Mouse (Mus musculus) erythroid progenitor cell, adult 5-6 weeks (primary cell): ENCODE measurements around the gene Egr2. TPM values are rescaled to one million over a fixed set of nuclear protein-coding genes. Genes with fewer than 3 reads are reported as not detected.

ENCODE experiments used
- ATAC-seq: replicated peaks from 2 replicates; pipeline ENCODE4 v1.8.0; 2016; ENCODE audit warnings: moderate number of reproducible peaks, mild to moderate bottlenecking, moderate TSS enrichment, inconsistent platforms; ENCODE audit not compliant: poor library complexity, low FRiP score, severe bottlenecking
- total RNA-seq, 2 experiments: library from RNA; stranded (forward) in 1 of 2; stranded (reverse) in 1 of 2; fragments of 150-400 nt in 1 of 2; fragments of 186-747, 209-891 nt in 1 of 2; gene quantifications; 2 replicates each; pipeline versions ENCODE4 v1.2.3 to v1.2.4; 2015 to 2017; ENCODE audit warnings: low replicate concordance in 2 of 2

Egr2 gene
- total RNA-seq (2015; ENCODE audit: low replicate concordance) (not detected in 2 replicates), total RNA-seq (2017; ENCODE audit: low replicate concordance) (1.4 and 4.7 TPM in 2 replicates)

GRCm38 (mm10) chr10:67535256-67535655 is at the start of gene Egr2:
TSS of gene Egr2 (plus strand) at chr10:67535475.
- no peak for ATAC-seq

- ATAC-seq, result no peak
Measured at GRCm38 (mm10) chr10:67487496-67487895, 47.8 kb upstream of the Egr2 start.

GRCm38 (mm10) chr10:67489836-67490235 is 45.4 kb upstream of the Egr2 start:
- no peak for ATAC-seq

DNA sequence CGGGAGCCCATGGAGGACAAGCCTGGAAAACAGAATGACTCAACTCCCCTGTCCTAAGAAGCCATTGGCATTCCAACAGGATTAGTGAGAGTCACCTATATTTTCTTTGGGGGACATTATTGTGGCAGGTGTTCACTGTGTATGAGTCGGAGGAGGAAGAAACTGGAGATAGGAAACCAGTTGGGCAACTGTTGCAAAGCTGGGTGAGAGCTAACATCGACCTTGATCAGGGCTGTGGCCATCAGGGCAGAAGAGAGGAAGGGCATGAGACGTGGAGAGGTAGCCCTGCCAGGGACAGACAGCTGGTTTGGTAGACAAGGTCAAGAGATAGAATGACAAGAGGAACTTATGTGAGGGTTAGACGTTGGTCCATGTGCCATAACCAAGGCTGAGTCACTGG is 44.6 kb upstream of the Egr2 start:
- no peak for ATAC-seq

DNA sequence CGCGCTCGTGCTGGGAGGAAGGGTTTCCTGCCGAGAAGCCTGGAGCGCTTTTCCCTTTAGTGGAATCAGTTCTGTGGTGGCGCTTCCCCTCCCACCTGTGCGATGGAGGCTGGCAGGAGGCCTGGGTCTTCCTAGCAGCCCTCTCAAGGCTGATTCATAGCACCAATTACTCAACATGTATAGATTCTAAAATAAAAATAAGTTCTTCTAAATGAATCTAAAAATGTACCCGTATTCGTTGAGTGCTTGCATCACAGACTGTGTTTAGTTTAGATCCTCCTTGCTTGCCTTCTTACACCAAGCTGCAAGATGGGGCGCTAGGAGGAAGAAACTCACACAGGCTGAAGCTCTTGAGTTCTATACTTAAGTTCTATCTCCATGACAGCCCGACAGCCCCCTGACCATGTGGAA is 43.1 kb upstream of the Egr2 start:
- ATAC-seq, result no peak

DNA sequence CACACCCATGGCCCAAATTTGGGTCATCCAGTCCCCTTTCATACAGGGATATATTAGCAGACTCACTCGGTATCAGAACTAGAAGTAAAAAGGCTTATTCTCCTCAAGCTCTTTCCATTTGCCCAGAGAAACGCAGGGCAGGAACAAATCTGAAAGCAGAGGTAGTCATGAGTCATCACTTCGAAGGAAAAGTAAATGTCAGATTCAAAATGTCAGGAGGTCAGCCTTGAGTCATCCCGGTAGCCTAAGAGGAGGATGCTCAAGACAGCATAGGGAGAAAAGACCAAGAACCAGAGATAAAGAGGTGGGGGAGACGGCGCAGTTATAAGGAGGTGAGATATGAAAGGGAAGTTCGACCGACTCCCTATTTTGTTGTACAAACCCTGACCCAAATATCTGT is 41.7 kb upstream of the Egr2 start:
- ATAC-seq, result no peak

- no peak for ATAC-seq
Measured at GRCm38 (mm10) chr10:67497144-67497892, 38.0 kb upstream of the Egr2 start.

DNA sequence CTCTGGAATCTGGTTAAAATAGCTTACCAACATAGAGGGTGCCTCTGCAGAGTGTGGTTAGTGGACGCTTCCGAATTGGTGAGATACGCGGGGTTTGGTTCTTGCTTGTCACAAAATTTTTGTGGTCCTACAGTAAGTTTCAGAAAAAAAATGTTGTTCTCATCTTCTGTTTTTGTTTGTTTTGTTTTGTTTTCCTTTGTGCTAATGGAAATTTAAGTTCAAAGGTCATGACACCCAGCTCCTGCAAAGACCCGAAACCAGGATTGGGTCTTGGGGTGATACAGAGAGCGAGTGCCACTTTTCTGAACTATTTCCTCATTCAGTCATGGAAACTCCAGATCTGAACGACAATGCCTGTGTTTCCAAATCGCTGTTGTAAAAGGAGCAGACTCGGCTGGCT is 37.3 kb upstream of the Egr2 start:
- no peak for ATAC-seq

DNA sequence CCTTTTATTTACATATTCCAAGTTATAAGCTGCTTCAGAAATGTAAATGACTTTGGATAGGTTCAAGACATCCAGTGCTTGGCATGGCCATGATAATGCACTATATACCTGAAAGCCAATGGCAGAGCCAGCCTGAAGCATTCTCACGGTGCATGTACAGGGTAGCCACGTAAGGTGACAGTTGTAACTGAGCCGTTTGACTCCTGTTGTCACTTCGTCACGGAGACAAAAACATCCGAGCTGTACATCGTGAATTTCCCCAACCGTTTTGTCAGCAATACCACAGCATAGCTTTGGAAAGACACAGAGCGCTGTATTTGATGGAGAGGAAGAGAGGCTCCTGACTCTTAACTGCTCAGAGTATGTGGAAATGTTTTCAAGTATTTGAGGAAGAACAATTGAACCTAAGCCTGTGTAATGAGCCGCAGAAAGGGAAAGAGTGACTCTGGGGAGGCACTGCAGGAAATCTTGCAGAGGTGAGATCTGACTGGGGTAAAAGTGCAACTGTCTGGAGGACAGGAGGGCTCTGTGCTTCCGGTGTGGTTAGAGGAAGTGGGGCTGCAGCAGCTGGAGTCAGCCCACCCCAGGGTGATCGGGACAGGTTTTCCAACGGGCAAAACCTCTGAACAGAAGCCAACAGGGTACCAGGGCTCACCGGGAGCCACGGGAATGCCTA is 31.8 kb upstream of the Egr2 start:
- no peak for ATAC-seq

GRCm38 (mm10) chr10:67504046-67504445 is 31.2 kb upstream of the Egr2 start:
- ATAC-seq, result no peak

- no peak for ATAC-seq
Measured at GRCm38 (mm10) chr10:67505248-67505647, 30.0 kb upstream of the Egr2 start.

DNA sequence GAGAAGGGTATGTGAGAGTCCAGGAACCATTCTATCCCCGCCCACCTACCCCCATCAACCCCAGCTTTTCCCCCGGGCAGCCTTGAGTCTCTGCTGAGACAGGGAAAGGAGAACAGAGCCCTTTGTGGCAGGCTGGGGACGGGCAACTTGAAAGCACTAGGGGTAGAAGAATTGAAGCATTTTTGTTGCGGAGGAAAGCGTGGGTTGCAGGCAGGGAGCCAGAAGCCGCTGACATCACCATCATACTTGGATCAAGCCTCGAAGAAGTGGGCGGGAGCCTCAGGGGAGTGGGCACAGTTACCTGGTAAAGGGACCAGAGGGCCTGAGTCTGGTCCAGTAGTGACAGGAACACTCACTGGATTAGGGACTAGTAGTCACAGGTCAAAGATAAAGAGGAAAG is 23.1 kb upstream of the Egr2 start:
- no peak for ATAC-seq

DNA sequence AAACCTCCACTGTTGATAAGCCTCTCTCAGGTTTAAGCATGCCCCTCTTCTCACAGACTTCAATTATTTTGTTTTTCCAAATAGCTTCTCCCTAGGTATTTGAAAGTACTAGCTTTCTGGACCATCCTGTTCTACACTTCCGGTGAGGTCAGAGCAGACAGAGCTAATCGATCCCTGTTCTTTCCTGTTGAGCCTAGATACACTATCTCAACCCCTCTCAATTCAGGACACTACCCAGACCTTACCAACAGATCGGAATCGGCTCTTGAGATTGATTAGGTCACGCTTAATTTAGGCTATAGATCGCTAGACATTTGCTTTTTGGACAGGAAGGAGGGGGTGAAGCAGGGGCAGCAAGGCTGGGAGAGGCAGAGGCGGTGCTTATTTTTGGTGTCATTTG is 22.4 kb upstream of the Egr2 start:
- ATAC-seq, result no peak

GRCm38 (mm10) chr10:67518733-67519132 is 16.5 kb upstream of the Egr2 start:
- ATAC-seq, result no peak

- ATAC-seq, result no peak
Measured at GRCm38 (mm10) chr10:67524130-67524529, 11.1 kb upstream of the Egr2 start.

GRCm38 (mm10) chr10:67524694-67525093 is 10.6 kb upstream of the Egr2 start:
- no peak for ATAC-seq

DNA sequence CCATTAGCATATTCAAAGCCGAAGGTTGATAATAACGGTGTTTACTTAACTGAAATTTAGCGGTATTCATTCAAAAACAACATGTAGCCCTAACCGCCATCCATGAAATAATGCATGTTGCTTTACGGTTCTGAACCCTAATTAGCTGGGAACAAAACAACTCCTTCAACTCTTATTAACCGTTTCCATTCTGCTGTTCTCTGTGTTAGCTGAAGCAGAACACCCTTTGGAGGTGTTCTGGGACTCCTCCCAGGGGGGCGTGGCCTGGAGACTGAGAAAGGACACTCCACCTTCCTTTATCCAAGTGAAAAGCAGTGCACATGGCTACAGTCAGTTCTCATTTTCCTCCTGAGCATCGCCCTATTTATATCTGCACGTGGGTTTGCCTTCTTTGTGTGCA is 8.8 kb upstream of the Egr2 start:
- no peak for ATAC-seq

- no peak for ATAC-seq
Measured at GRCm38 (mm10) chr10:67529769-67530168, 5.5 kb upstream of the Egr2 start.

DNA sequence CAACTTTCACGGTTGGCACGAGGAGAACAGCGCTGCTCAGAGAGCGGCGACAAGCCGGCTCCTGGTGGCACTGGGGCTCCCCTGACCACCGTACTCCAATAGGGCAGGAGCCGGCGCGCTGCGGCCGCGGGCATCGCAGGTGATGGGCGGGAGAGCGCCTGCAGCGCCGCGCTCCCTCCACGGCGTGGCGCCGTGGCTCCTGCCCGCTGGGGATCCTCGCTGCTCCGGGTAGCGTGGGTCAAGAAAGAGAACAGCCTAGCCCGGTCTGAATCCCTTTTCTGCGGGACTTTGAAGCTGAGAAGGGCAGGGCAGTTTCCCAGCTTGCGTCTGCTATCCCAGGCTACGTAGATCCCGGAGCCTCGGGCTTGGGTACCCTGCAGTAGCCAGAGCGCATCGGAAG is 697 bp downstream of the Egr2 start:
- ATAC-seq, result 0 out of 2 replicates have a peak, but pooled peaks have one; percentile 27

- no peak for ATAC-seq
Measured at GRCm38 (mm10) chr10:67536621-67537141, 1.4 kb downstream of the Egr2 start.
